Mouse (Mus musculus): Measurements from ENCODE around the gene Plpp3. TPM values are rescaled to one million over a fixed set of nuclear protein-coding genes. Genes with fewer than 3 reads are reported as not detected.

The Plpp3 gene
- 162 and 191 TPM in 2 replicates for polyA plus RNA-seq (2012; rRNA removed; ENCODE audit: low replicate concordance)

GRCm38 (mm10) chr4:105157276-105158168, at the start of gene Plpp3:
Plpp3 (plus strand) TSS chr4:105157347.

GRCm38 (mm10) chr4:105109199-105109989, 47.8 kb upstream of the Plpp3 start, which contains the start of gene Prkaa2:
Prkaa2 (minus strand) TSS chr4:105109890.

Other genes with a start within 250 kb of the Plpp3 start
- 0.04 and 2.7 TPM in 2 replicates for gene Fyb2, start 243.9 kb upstream of the Plpp3 start, polyA plus RNA-seq (2012; rRNA removed; ENCODE audit: low replicate concordance)
- 3.2 and 3.3 TPM in 2 replicates for gene Prkaa2, start 47.5 kb upstream of the Plpp3 start, polyA plus RNA-seq (2012; rRNA removed; ENCODE audit: low replicate concordance)